Mouse (Mus musculus): ENCODE results near the gene 2300002M23Rik. TPM values are rescaled to one million over a fixed set of nuclear protein-coding genes. Genes with fewer than 3 reads are reported as not detected.
A peak's percentile ranks its signal among the peaks of the same experiment; 100 is the strongest.

2300002M23Rik gene
- total RNA-seq, 4 experiments from 2014 or later: not detected

GRCm38 (mm10) chr17:35556186-35556765, 11.0 kb upstream of the 2300002M23Rik start:
- DNase-seq (ENCODE audit: low spot score): no peak

GRCm38 (mm10) chr17:35556812-35557211, 10.4 kb upstream of the 2300002M23Rik start:
- DNase-seq (ENCODE audit: low spot score): no peak

GRCm38 (mm10) chr17:35557351-35557750, 9.9 kb upstream of the 2300002M23Rik start:
- no peak for DNase-seq (ENCODE audit: low spot score)

- no peak for DNase-seq (ENCODE audit: low spot score)
These were observed 9.0 kb upstream of the 2300002M23Rik start for GRCm38 (mm10) chr17:35558216-35558615.

- DNase-seq (ENCODE audit: low spot score): no peak
These were observed 517 bp downstream of the 2300002M23Rik start for GRCm38 (mm10) chr17:35567767-35568166.

- DNase-seq (ENCODE audit: low spot score): no peak
These were observed 2.1 kb downstream of the 2300002M23Rik start for GRCm38 (mm10) chr17:35569091-35569944.

- DNase-seq (ENCODE audit: low spot score): no peak
These were observed 3.6 kb downstream of the 2300002M23Rik start for GRCm38 (mm10) chr17:35570836-35571235.

- DNase-seq (ENCODE audit: low spot score): no peak
These were observed 4.2 kb downstream of the 2300002M23Rik start for GRCm38 (mm10) chr17:35571477-35571876.

- peak; percentile 79 for DNase-seq (ENCODE audit: low spot score)
These were observed 11.0 kb downstream of the 2300002M23Rik start for GRCm38 (mm10) chr17:35578211-35578610.

GRCm38 (mm10) chr17:35582900-35583299, 15.7 kb downstream of the 2300002M23Rik start:
- no peak for DNase-seq (ENCODE audit: low spot score)

GRCm38 (mm10) chr17:35584330-35584937, 17.2 kb downstream of the 2300002M23Rik start:
- peak; percentile 58 for DNase-seq (ENCODE audit: low spot score)

- no peak for DNase-seq (ENCODE audit: low spot score)
These were observed 20.0 kb downstream of the 2300002M23Rik start for GRCm38 (mm10) chr17:35587291-35587690.

- no peak for DNase-seq (ENCODE audit: low spot score)
These were observed 21.1 kb downstream of the 2300002M23Rik start for GRCm38 (mm10) chr17:35588387-35588786.

- peak; percentile 51 for DNase-seq (ENCODE audit: low spot score)
These were observed 23.4 kb downstream of the 2300002M23Rik start for GRCm38 (mm10) chr17:35590410-35591218.

GRCm38 (mm10) chr17:35591219-35591578, 23.9 kb downstream of the 2300002M23Rik start:
- no peak for DNase-seq (ENCODE audit: low spot score)

GRCm38 (mm10) chr17:35591731-35592130, 24.5 kb downstream of the 2300002M23Rik start:
- no peak for DNase-seq (ENCODE audit: low spot score)

- no peak for DNase-seq (ENCODE audit: low spot score)
These were observed 24.9 kb downstream of the 2300002M23Rik start for GRCm38 (mm10) chr17:35592131-35592530.

- DNase-seq (ENCODE audit: low spot score): no peak
These were observed 26.5 kb downstream of the 2300002M23Rik start for GRCm38 (mm10) chr17:35593786-35594185.

GRCm38 (mm10) chr17:35594456-35594855, 27.2 kb downstream of the 2300002M23Rik start:
- no peak for DNase-seq (ENCODE audit: low spot score)

GRCm38 (mm10) chr17:35597399-35597798, 30.1 kb downstream of the 2300002M23Rik start:
- no peak for DNase-seq (ENCODE audit: low spot score)

GRCm38 (mm10) chr17:35601249-35601648, 34.0 kb downstream of the 2300002M23Rik start, which contains the start of gene Sfta2:
TSS of gene Sfta2 (plus strand) at chr17:35601549.
- DNase-seq (ENCODE audit: low spot score): no peak

All from heart, adult 8-10 months (tissue).